Mouse (Mus musculus) kidney, adult 9 months (tissue): ENCODE measurements at regions not wholly inside any gene's neighbourhood (a gene's known extent, or its start where the extent isn't known, plus 50 kb on each side); places are given as distances from the start of the nearest gene placed in this dataset.

ENCODE experiments used
- DNase-seq: peaks from one replicate; pipeline ENCODE4 v3.0.0; 2022

GRCm38 (mm10) chr16:91970461-91970860 is 87.6 kb upstream of the Mrps6 start:
- DNase-seq = no peak

GRCm38 (mm10) chr16:91973183-91973582 is 84.9 kb upstream of the Mrps6 start:
- DNase-seq = no peak

GRCm38 (mm10) chr16:91976194-91976805 is 81.8 kb upstream of the Mrps6 start:
- no peak for DNase-seq

- peak; percentile 33 for DNase-seq
These were observed 79.6 kb upstream of the Mrps6 start for GRCm38 (mm10) chr16:91978423-91978822.

GRCm38 (mm10) chr16:91978846-91979245 is 79.2 kb upstream of the Mrps6 start:
- DNase-seq = peak; percentile 79

GRCm38 (mm10) chr16:91980482-91980881 is 77.6 kb upstream of the Mrps6 start:
- DNase-seq = no peak

GRCm38 (mm10) chr16:91985211-91985610 is 72.9 kb upstream of the Mrps6 start:
- DNase-seq = peak; percentile 49

- no peak for DNase-seq
These were observed 68.7 kb upstream of the Mrps6 start for GRCm38 (mm10) chr16:91989332-91989731.

GRCm38 (mm10) chr16:91995459-91996190 is 62.4 kb upstream of the Mrps6 start:
- DNase-seq = peak; percentile 26

GRCm38 (mm10) chr16:92007351-92007750 is 50.7 kb upstream of the Mrps6 start:
- DNase-seq = no peak
